Mouse (Mus musculus) ovary, postnatal 36 days (tissue): ENCODE measurements at regions not wholly inside any gene's neighbourhood (a gene's known extent, or its start where the extent isn't known, plus 50 kb on each side); places are given as distances from the start of the nearest gene placed in this dataset.

Source experiments
- DNase-seq: peaks from one replicate; pipeline ENCODE4 v3.0.0; 2022; ENCODE audit warnings: low spot score, mixed read lengths

GRCm38 (mm10) chr8:6227901-6228300 lies 1122.8 kb upstream of the Slc10a2 start:
- no peak for DNase-seq

GRCm38 (mm10) chr8:6225194-6225593 lies 1120.0 kb upstream of the Slc10a2 start:
- DNase-seq: no peak

- DNase-seq: no peak
Observed at GRCm38 (mm10) chr8:6207617-6208349, 1102.6 kb upstream of the Slc10a2 start.

DNA sequence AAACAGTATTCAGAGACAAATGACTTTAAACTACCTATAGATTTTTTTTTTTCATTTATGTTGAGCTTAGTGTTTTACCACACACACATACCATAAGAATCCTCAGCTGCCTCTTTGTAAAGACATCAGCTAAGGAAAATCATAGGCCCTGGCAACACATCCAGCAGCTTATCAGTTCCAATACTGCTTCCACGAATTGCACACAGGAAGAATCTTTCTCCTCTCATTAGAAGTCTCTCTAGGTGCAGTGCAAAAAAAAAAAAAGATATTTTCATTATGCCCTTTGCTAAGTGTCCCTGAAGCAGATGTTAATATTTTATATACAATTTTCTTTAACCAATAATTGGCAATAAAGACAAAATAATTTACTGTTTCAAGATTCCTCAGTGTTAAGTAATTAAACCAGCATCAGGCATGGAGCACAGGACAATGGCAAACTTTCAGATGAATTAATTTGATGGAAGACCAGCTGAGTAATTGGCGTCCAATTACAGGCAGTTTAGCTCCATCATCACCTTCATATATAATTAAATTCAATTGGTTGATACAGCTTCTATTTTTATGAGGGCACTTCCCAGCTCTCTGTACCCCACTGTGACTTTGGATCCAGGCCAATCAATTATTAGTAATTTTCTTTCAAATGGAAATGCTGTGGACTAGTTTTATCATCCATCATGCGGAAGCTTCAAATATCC lies 1099.0 kb upstream of the Slc10a2 start:
- DNase-seq: no peak

DNA sequence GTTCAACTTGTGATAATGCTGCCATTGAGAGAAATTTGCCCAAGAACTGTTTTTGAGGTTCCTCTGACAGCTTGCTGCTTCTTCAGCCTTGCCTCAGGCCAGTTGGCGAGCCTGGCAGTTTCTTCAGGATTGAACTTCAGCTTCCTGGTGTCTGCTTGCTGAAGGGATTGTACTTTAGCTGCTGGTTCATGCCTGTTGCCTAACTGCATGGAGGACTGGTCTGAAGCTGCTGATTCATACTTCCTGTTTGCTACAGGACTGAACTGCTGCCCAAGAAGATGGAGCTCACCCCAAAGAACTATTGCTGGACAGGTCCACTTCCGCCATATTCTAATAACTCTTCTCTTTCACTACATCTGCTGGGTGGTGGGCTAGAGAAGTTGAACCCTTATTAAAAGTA lies 1086.3 kb upstream of the Slc10a2 start:
- DNase-seq: no peak

DNA sequence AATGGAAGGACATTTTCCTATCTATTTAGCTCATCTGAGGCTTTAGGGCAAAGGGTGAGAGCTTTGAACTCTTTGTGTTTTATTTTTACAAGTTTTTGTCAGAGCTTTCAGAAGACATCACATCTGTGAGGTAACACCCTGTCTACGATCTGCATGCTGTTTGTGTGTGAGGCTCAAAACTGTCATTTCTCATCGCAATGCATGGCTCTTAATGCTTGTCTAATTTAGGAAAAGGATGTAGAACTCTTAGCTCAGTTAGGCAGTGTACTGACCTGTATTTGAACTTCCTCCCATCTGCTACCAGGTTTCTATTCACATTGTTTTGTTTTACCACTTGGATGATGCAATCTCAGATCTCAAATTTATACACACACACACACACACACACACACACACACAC lies 1083.3 kb upstream of the Slc10a2 start:
- no peak for DNase-seq

DNA sequence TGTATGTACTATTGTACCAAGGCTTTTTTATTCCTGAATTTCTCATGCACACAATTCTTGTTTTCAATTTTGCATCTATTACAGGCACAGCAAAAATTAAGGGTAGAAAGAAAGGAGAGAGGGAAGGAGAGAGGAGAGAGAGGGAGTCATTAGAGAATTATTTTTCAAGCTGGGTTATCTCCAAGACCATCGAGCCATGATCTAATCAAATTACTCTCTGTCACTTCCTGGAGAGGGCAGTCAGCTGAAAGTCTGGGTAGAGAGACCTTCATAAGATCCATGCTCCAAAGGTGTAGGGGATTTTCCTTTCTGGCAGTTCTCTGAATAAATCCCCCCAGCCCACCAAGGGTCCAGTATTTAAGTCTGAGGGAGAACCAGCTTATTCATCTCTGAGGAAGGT lies 1081.4 kb upstream of the Slc10a2 start:
- no peak for DNase-seq

- DNase-seq: no peak
Observed at GRCm38 (mm10) chr8:6179602-6180001, 1074.5 kb upstream of the Slc10a2 start.

DNA sequence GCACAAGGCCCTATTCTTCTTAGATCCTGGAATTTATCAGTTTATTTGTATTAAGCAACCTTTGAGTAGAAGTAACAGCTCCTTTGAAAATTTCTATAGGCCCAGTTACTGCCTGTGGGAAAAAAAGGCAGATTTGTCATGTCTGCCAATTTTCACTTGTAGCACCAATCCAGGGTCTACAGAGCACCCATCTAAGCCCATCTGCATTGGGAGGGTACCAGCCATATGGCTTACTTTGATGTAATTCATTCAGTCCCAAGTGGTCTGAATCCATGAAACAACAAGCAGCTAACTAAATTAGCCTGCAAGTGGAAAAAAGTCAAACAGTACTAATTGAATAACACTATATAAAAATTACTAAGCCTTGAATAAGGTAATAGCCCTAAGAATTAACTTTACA lies 1061.3 kb upstream of the Slc10a2 start:
- DNase-seq: no peak

GRCm38 (mm10) chr8:6165230-6165629 lies 1060.1 kb upstream of the Slc10a2 start:
- DNase-seq: no peak

GRCm38 (mm10) chr8:6164758-6165157 lies 1059.6 kb upstream of the Slc10a2 start:
- no peak for DNase-seq

GRCm38 (mm10) chr8:6144588-6144987 lies 1039.4 kb upstream of the Slc10a2 start:
- no peak for DNase-seq

- no peak for DNase-seq
Observed at GRCm38 (mm10) chr8:6140090-6140489, 1034.9 kb upstream of the Slc10a2 start.

DNA sequence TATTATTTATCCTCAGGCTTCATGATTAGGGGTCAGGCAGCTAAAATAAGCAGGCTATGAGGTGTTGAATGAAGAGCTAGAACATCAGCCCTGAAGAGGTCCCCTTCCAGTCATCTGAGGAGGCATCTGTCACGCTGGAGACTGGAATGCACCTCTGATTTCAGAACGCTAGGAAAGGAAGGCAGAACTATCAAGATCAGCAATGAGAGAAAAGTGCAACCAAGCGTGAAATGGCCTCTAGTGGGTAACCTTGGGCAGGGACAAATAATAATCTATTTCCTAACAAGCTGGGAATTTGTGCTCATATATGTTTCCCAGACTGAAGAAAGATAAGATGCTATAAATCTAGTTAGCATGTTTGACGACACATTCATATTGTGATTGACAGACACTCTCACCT lies 1034.0 kb upstream of the Slc10a2 start:
- DNase-seq: no peak

DNA sequence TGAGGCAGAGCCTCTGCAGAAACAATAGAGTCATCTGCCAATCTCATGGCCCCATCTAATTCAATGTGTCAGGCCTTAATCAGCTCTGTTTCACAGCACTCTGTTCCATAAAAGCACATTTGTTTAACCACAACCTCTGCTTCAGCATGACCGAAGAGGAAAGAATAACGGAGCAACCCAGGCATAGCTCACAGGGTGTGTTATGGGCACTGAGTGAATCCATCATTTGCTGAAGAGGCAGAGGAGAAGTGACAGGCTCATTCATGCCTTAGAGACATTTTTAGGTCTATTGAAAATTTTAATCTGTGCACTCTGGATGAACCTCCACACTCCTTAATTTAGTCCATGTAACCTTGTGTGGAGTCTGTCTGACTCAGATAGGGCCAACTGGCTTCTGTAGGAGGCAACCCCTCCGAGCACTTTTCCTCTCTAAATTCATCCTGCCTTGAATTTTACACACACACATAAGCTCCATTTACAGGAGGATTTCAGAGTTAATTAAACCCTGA lies 1027.1 kb upstream of the Slc10a2 start:
- DNase-seq: no peak

DNA sequence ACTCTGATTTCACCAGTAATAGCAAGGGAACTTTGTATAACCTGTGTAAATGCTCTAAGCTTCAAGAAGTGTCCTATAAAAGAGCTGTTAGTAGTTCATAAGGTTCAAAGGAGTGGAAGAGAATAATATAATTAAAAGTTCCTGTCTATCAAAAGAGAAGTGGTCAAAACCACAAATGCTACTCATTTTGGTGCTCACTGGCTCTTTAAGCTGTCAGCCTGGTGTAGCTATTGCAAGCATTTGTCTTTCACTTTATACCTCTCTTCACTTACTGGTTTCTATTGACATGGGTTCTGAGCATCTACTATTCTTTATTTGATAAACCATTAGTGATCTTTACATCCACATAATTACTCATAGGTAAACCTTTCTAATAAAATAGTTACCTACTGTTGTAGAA lies 1020.1 kb upstream of the Slc10a2 start:
- DNase-seq: no peak

DNA sequence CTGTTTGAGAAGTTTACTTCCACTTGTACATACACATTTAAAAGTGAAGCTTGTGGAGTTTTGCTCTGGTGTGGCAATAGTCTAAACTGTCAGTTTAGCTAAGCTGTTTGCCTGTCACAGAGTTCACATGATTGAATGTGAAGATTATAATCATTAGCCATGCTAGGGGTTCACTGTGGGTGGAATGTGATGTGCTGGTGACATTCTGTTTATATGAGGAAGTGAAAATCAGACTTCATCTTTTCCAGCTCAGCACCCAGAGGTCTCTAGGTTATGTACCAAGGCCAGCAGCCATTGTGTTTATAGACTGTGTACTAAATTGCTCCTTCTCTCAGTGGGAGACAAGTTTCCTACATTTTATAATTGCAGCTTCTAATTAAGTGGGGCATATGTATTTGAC lies 1014.4 kb upstream of the Slc10a2 start:
- DNase-seq: no peak

GRCm38 (mm10) chr8:6111351-6111750 lies 1006.2 kb upstream of the Slc10a2 start:
- no peak for DNase-seq

DNA sequence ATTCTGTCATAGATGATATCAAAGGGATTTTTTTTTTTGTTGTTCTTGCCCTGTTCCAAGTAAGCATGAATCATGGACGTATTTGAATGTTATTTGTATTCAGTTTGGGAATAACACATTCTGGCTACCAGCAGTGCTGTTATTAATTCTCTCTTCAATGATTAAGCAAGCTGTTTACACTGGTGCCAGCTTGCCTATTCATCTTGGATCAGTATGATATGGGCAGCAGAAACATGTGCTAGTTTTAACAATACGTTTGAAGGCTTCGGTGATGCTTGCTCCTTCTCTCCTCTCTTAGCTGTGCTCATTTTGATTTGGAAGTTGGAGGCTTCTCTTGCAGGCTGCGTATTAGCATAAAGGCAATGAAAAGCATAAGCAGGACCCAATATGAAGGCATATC lies 984.9 kb upstream of the Slc10a2 start:
- no peak for DNase-seq

DNA sequence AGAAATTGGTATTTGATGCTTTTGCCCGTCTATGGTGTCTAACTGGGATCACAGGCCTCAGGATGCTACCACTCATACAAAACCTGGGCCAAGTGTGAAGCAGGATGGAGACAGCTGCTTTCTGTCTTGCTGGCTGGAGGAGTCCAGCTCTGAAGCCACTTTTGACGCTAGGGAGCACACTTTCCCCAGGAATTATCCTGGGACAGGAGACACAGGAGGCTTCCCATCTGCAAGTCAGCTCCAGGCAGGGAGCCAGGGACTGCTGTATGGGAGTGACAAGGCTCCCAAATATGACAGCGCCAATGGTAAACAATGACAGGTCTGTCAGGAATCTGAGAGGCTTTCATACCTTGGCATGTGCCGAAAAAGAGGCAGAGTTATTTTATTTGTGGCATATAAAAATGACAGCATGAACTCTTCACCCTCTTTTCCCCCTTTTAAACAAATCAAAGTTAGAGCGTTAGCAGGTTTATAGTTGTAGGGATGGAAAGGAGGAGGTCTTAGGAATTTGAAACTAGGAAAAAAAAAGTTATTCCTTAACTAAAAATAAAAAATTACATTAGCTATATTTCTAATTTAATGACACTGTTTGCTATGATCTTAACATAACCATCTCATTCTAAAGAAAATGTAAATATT lies 938.9 kb upstream of the Slc10a2 start:
- peak; percentile 18 for DNase-seq

GRCm38 (mm10) chr8:6012206-6012605 lies 907.1 kb upstream of the Slc10a2 start:
- no peak for DNase-seq

GRCm38 (mm10) chr8:6011182-6011581 lies 906.0 kb upstream of the Slc10a2 start:
- DNase-seq: no peak

- no peak for DNase-seq
Observed at GRCm38 (mm10) chr8:6010712-6011111, 905.6 kb upstream of the Slc10a2 start.
